Comparison of ENCODE assay signal across 18 mouse cellular contexts in the genomic region with DNA sequence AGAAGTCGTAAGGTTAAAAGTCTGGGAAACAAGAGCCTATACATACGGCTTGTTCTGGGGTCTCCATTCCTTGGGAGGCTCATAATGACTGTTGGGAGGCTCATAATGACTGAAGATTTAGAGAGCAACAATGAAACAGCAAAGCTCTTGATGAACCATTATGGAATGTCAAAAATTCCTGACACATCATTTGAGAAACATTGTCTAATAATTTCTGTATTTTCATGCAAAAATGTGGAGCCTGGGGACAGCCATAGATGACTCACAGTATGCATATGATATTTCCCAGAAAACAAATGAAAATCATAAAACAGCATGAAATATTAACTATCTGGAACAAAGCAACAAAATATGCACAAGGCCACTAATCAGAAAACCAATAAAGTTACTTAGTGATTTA.
DNase-seq lines count a peak whose midpoint lies in the region.
"Had no signal": no experiment of that assay in that cellular context is flagged by ENCODE, and none has a peak within 500 bp of the region (broad histone marks: within the 10 kb centered on the region; RNA-seq: fewer than 3 reads in every experiment).

No protein-coding gene starts in this region.

- DNase-seq in heart, adult 11 months = peak; percentile 2
- no peak for DNase-seq in heart, postnatal 10 days
- DNase-seq in 3T3-L1 (ENCODE audit: low read depth, low spot score) = peak; percentile 60
- peak; percentile 81 for DNase-seq in Muller cell, postnatal 12 days (ENCODE audit: inconsistent ontology term)
- DNase-seq in embryo, embryonic 10 days (ENCODE audit: low spot score) = no peak
- DNase-seq in cerebellum, adult 9-11 months = no peak
- DNase-seq: adrenal gland, adult 2 months; adrenal gland, adult 8-10 months; adrenal gland, postnatal 10 days; adrenal gland, postnatal 14 days; adrenal gland, postnatal 25 days; adrenal gland, postnatal 36 days; B cell, adult 2 months; cerebellum, adult 11 months; cerebellum, adult 11-12 months; cerebellum, adult 18-20 months; cerebellum, adult 2 months; cerebellum, adult 8-10 months had no signal

- intact Hi-C loops in heart, postnatal 10 days (cut with DNase I) = no loop called here

Comparison
In these comparisons a context has a peak if more than half of its experiments do, and no peak if none do; other contexts are left out.
1. DNase-seq: peak in heart, adult 11 months (single experiment), 3T3-L1 (single experiment) and Muller cell, postnatal 12 days (single experiment); none in heart, postnatal 10 days (0 of 2), embryo, embryonic 10 days (single experiment) and cerebellum, adult 9-11 months (single experiment).